ENCODE assay signal across 9 mouse cellular contexts in genomic region chr4:87221586-87221985, GRCm38 (mm10). TPM values are rescaled to one million over a fixed set of nuclear protein-coding genes. Genes with fewer than 3 reads are reported as not detected.
DNase-seq lines count a peak whose midpoint lies in the region; ATAC-seq lines count a peak whose summit lies in the region.
"Had no signal": no experiment of that assay in that cellular context is flagged by ENCODE, and none has a peak within 500 bp of the region (broad histone marks: within the 10 kb centered on the region; RNA-seq: fewer than 3 reads in every experiment).

No protein-coding gene starts in this region.

- DNase-seq in gastrocnemius, postnatal 10 days, result peak; percentile 9
- no peak for DNase-seq in gastrocnemius, adult 18-20 months (ENCODE audit: low spot score)
- DNase-seq in lung, postnatal 10 days, result peak; percentile 38
- no peak for DNase-seq in lung, postnatal 36 days
- peak; percentile 8 for DNase-seq in c-Kit-positive CD71-negative TER-119-negative erythroid progenitor cells, embryonic 14.5 days (ENCODE audit: low read depth)
- no peak for DNase-seq in thymus, postnatal 14 days
- DNase-seq in left cerebral cortex, adult 18-20 months (ENCODE audit: low spot score in 2 of 2), result no peak
- DNase-seq: cerebellum, adult 2 months had no signal

- 0 out of 2 replicates have a peak, but pooled peaks have one; percentile 29 for ATAC-seq in megakaryocyte progenitor cell, adult 5-6 weeks (replicated peaks; ENCODE audit: poor library complexity)

RNA-seq across cellular contexts. Expression of gene Slc24a2, which starts 8.7 kb away (rescaled TPM):
- total RNA-seq in gastrocnemius, postnatal 10 days (2021), result under 1 TPM; 0.29 to 0.45 TPM
- total RNA-seq in gastrocnemius, adult 18-20 months (2021), result under 1 TPM; 0.32 to 0.76 TPM
- not detected in 2 replicates for total RNA-seq in megakaryocyte progenitor cell, adult 5-6 weeks (2015)
- not detected in 2 replicates for total RNA-seq in megakaryocyte progenitor cell, adult 5-6 weeks (2017)
- total RNA-seq in left cerebral cortex, adult 18-20 months (2021), result 100 to 1,000 TPM; 291 to 329 TPM

Comparison
In these comparisons a context has a peak if more than half of its experiments do, and no peak if none do; other contexts are left out.
1. DNase-seq: peak in gastrocnemius, postnatal 10 days (single experiment), lung, postnatal 10 days (single experiment) and c-Kit-positive CD71-negative TER-119-negative erythroid progenitor cells, embryonic 14.5 days (single experiment); none in gastrocnemius, adult 18-20 months (single experiment), lung, postnatal 36 days (single experiment), thymus, postnatal 14 days (single experiment) and left cerebral cortex, adult 18-20 months (0 of 2).
2. RNA of gene Slc24a2, which starts 8.7 kb away (total RNA-seq): 291 to 329 TPM in left cerebral cortex, adult 18-20 months; 0.32 to 0.76 TPM in gastrocnemius, adult 18-20 months, 0.29 to 0.45 TPM in gastrocnemius, postnatal 10 days and not detected in megakaryocyte progenitor cell, adult 5-6 weeks; every median in the first group is over 100 times any median in the second.